Mouse (Mus musculus): ENCODE results near the gene Wrap73. TPM values are rescaled to one million over a fixed set of nuclear protein-coding genes. Genes with fewer than 3 reads are reported as not detected.

The Wrap73 gene
- total RNA-seq, 2 experiments from 2014 or later, result 1.5 to 2.6 TPM

- no peak for ATAC-seq (replicated peaks; ENCODE audit: low FRiP score, poor library complexity, severe bottlenecking)
Observed at GRCm38 (mm10) chr4:154171931-154172604, 29.9 kb downstream of the Wrap73 start.

GRCm38 (mm10) chr4:154177257-154177656 lies 35.1 kb downstream of the Wrap73 start:
- no peak for ATAC-seq (replicated peaks; ENCODE audit: low FRiP score, poor library complexity, severe bottlenecking)

GRCm38 (mm10) chr4:154181001-154181400 lies 38.8 kb downstream of the Wrap73 start:
- ATAC-seq (replicated peaks; ENCODE audit: low FRiP score, poor library complexity, severe bottlenecking), result no peak

GRCm38 (mm10) chr4:154183566-154183965 lies 41.4 kb downstream of the Wrap73 start:
- ATAC-seq (replicated peaks; ENCODE audit: low FRiP score, poor library complexity, severe bottlenecking), result no peak

- no peak for ATAC-seq (replicated peaks; ENCODE audit: low FRiP score, poor library complexity, severe bottlenecking)
Observed at GRCm38 (mm10) chr4:154185001-154185400, 42.8 kb downstream of the Wrap73 start.

GRCm38 (mm10) chr4:154186002-154186537 lies 43.9 kb downstream of the Wrap73 start:
- ATAC-seq (replicated peaks; ENCODE audit: low FRiP score, poor library complexity, severe bottlenecking), result no peak

- ATAC-seq (replicated peaks; ENCODE audit: low FRiP score, poor library complexity, severe bottlenecking), result no peak
Observed at GRCm38 (mm10) chr4:154188948-154189347, 46.8 kb downstream of the Wrap73 start.

GRCm38 (mm10) chr4:154197961-154198360 lies 55.8 kb downstream of the Wrap73 start:
- ATAC-seq (replicated peaks; ENCODE audit: low FRiP score, poor library complexity, severe bottlenecking), result no peak

- ATAC-seq (replicated peaks; ENCODE audit: low FRiP score, poor library complexity, severe bottlenecking), result no peak
Observed at GRCm38 (mm10) chr4:154198377-154198961, 56.3 kb downstream of the Wrap73 start.

- ATAC-seq (replicated peaks; ENCODE audit: low FRiP score, poor library complexity, severe bottlenecking), result no peak
Observed at GRCm38 (mm10) chr4:154201511-154201910, 59.3 kb downstream of the Wrap73 start.

GRCm38 (mm10) chr4:154204532-154204931 lies 62.4 kb downstream of the Wrap73 start:
- ATAC-seq (replicated peaks; ENCODE audit: low FRiP score, poor library complexity, severe bottlenecking), result no peak

GRCm38 (mm10) chr4:154205392-154205791 lies 63.2 kb downstream of the Wrap73 start:
- ATAC-seq (replicated peaks; ENCODE audit: low FRiP score, poor library complexity, severe bottlenecking), result no peak

- ATAC-seq (replicated peaks; ENCODE audit: low FRiP score, poor library complexity, severe bottlenecking), result peak; percentile 57; the same call in 1 of the 2 replicates
Observed at GRCm38 (mm10) chr4:154207261-154207660, 65.1 kb downstream of the Wrap73 start.

GRCm38 (mm10) chr4:154209054-154209453 lies 66.9 kb downstream of the Wrap73 start:
- no peak for ATAC-seq (replicated peaks; ENCODE audit: low FRiP score, poor library complexity, severe bottlenecking)

- ATAC-seq (replicated peaks; ENCODE audit: low FRiP score, poor library complexity, severe bottlenecking), result no peak
Observed at GRCm38 (mm10) chr4:154209825-154210224, 67.7 kb downstream of the Wrap73 start.

GRCm38 (mm10) chr4:154211459-154211858 lies 69.3 kb downstream of the Wrap73 start:
- ATAC-seq (replicated peaks; ENCODE audit: low FRiP score, poor library complexity, severe bottlenecking), result no peak

- no peak for ATAC-seq (replicated peaks; ENCODE audit: low FRiP score, poor library complexity, severe bottlenecking)
Observed at GRCm38 (mm10) chr4:154213586-154213985, 71.4 kb downstream of the Wrap73 start.

GRCm38 (mm10) chr4:154214075-154214474 lies 71.9 kb downstream of the Wrap73 start:
- ATAC-seq (replicated peaks; ENCODE audit: low FRiP score, poor library complexity, severe bottlenecking), result no peak
